Mouse (Mus musculus): Measurements from ENCODE around the gene Thtpa. TPM values are rescaled to one million over a fixed set of nuclear protein-coding genes. Genes with fewer than 3 reads are reported as not detected.

The Thtpa gene
- polyA plus RNA-seq, 1 experiment: 4.9 TPM

GRCm38 (mm10) chr14:55097646-55098045 lies 3.1 kb downstream of the Thtpa start:
- Histone ChIP-seq H3K27me3 (ENCODE audit: control insufficient read depth, insufficient read depth, low read length) (no peaks in the 10 kb centered on the region), H3K4me1 (ENCODE audit: control insufficient read depth, insufficient read depth, low read length) (peaks cover 7% of the 10 kb centered on the region), H3K27ac (ENCODE audit: control insufficient read depth, insufficient read depth, low read depth, low read length) (no peak overlapping the region), H3K36me3 (ENCODE audit: control insufficient read depth, insufficient read depth, low read length) (no peaks in the 10 kb centered on the region), H3K4me3 (ENCODE audit: control insufficient read depth, low read depth, low read length) (no peak overlapping the region)
- no peak for TF ChIP-seq CTCF (IDR thresholded peaks at IDR 0.05; ENCODE audit: control insufficient read depth, insufficient read depth, insufficient replicate concordance, low read depth, low read length)
- no peak for TF ChIP-seq POLR2A (IDR thresholded peaks at IDR 0.05; ENCODE audit: control insufficient read depth, low read depth, low read length)

GRCm38 (mm10) chr14:55098067-55098466 lies 3.5 kb downstream of the Thtpa start:
- no peak overlapping the region for H3K27ac ChIP-seq (ENCODE audit: control insufficient read depth, insufficient read depth, low read depth, low read length)
- no peak for TF ChIP-seq POLR2A (IDR thresholded peaks at IDR 0.05; ENCODE audit: control insufficient read depth, low read depth, low read length)
- TF ChIP-seq CTCF (IDR thresholded peaks at IDR 0.05; ENCODE audit: control insufficient read depth, insufficient read depth, insufficient replicate concordance, low read depth, low read length): no peak
- peaks cover 7% of the 10 kb centered on the region for H3K4me1 ChIP-seq (ENCODE audit: control insufficient read depth, insufficient read depth, low read length)
- H3K36me3 ChIP-seq (ENCODE audit: control insufficient read depth, insufficient read depth, low read length): no peaks in the 10 kb centered on the region
- no peaks in the 10 kb centered on the region for H3K27me3 ChIP-seq (ENCODE audit: control insufficient read depth, insufficient read depth, low read length)
- H3K4me3 ChIP-seq (ENCODE audit: control insufficient read depth, low read depth, low read length): no peak overlapping the region

GRCm38 (mm10) chr14:55101592-55101991 lies 7.0 kb downstream of the Thtpa start:
- Histone ChIP-seq H3K36me3 (ENCODE audit: control insufficient read depth, insufficient read depth, low read length) (no peaks in the 10 kb centered on the region), H3K4me3 (ENCODE audit: control insufficient read depth, low read depth, low read length) (no peak overlapping the region), H3K27me3 (ENCODE audit: control insufficient read depth, insufficient read depth, low read length) (no peaks in the 10 kb centered on the region), H3K27ac (ENCODE audit: control insufficient read depth, insufficient read depth, low read depth, low read length) (no peak overlapping the region), H3K4me1 (ENCODE audit: control insufficient read depth, insufficient read depth, low read length) (peaks cover 17% of the 10 kb centered on the region)
- TF ChIP-seq POLR2A (IDR thresholded peaks at IDR 0.05; ENCODE audit: control insufficient read depth, low read depth, low read length) (no peak), CTCF (IDR thresholded peaks at IDR 0.05; ENCODE audit: control insufficient read depth, insufficient read depth, insufficient replicate concordance, low read depth, low read length) (no peak)

- Histone ChIP-seq H3K27me3 (ENCODE audit: control insufficient read depth, insufficient read depth, low read length) (no peaks in the 10 kb centered on the region), H3K36me3 (ENCODE audit: control insufficient read depth, insufficient read depth, low read length) (no peaks in the 10 kb centered on the region), H3K27ac (ENCODE audit: control insufficient read depth, insufficient read depth, low read depth, low read length) (no peak overlapping the region), H3K4me3 (ENCODE audit: control insufficient read depth, low read depth, low read length) (no peak overlapping the region), H3K4me1 (ENCODE audit: control insufficient read depth, insufficient read depth, low read length) (peaks cover 21% of the 10 kb centered on the region)
- TF ChIP-seq POLR2A (IDR thresholded peaks at IDR 0.05; ENCODE audit: control insufficient read depth, low read depth, low read length) (no peak), CTCF (IDR thresholded peaks at IDR 0.05; ENCODE audit: control insufficient read depth, insufficient read depth, insufficient replicate concordance, low read depth, low read length) (no peak)
These were observed 7.7 kb downstream of the Thtpa start for GRCm38 (mm10) chr14:55102253-55102785.

GRCm38 (mm10) chr14:55104365-55104764 lies 9.8 kb downstream of the Thtpa start:
- H3K4me1 ChIP-seq (ENCODE audit: control insufficient read depth, insufficient read depth, low read length): peaks cover 31% of the 10 kb centered on the region
- no peak overlapping the region for H3K4me3 ChIP-seq (ENCODE audit: control insufficient read depth, low read depth, low read length)
- no peaks in the 10 kb centered on the region for H3K27me3 ChIP-seq (ENCODE audit: control insufficient read depth, insufficient read depth, low read length)
- TF ChIP-seq CTCF (IDR thresholded peaks at IDR 0.05; ENCODE audit: control insufficient read depth, insufficient read depth, insufficient replicate concordance, low read depth, low read length): no peak
- H3K36me3 ChIP-seq (ENCODE audit: control insufficient read depth, insufficient read depth, low read length): no peaks in the 10 kb centered on the region
- H3K27ac ChIP-seq (ENCODE audit: control insufficient read depth, insufficient read depth, low read depth, low read length): no peak overlapping the region

GRCm38 (mm10) chr14:55105386-55105785 lies 10.8 kb downstream of the Thtpa start:
- Histone ChIP-seq H3K27ac (ENCODE audit: control insufficient read depth, insufficient read depth, low read depth, low read length) (no peak overlapping the region), H3K4me1 (ENCODE audit: control insufficient read depth, insufficient read depth, low read length) (peaks cover 31% of the 10 kb centered on the region), H3K36me3 (ENCODE audit: control insufficient read depth, insufficient read depth, low read length) (no peaks in the 10 kb centered on the region), H3K4me3 (ENCODE audit: control insufficient read depth, low read depth, low read length) (no peak overlapping the region), H3K27me3 (ENCODE audit: control insufficient read depth, insufficient read depth, low read length) (no peaks in the 10 kb centered on the region)
- no peak for TF ChIP-seq POLR2A (IDR thresholded peaks at IDR 0.05; ENCODE audit: control insufficient read depth, low read depth, low read length)

- Histone ChIP-seq H3K27me3 (ENCODE audit: control insufficient read depth, insufficient read depth, low read length) (no peaks in the 10 kb centered on the region), H3K27ac (ENCODE audit: control insufficient read depth, insufficient read depth, low read depth, low read length) (no peak within 1 kb of the TSS), H3K4me3 (ENCODE audit: control insufficient read depth, low read depth, low read length) (peak within 1 kb of the TSS; percentile 68), H3K4me1 (ENCODE audit: control insufficient read depth, insufficient read depth, low read length) (peaks cover 31% of the 10 kb centered on the region), H3K36me3 (ENCODE audit: control insufficient read depth, insufficient read depth, low read length) (no peaks in the 10 kb centered on the region)
- TF ChIP-seq POLR2A (IDR thresholded peaks at IDR 0.05; ENCODE audit: control insufficient read depth, low read depth, low read length) (peak; percentile 63; the same call in 1 of the 2 replicates), CTCF (IDR thresholded peaks at IDR 0.05; ENCODE audit: control insufficient read depth, insufficient read depth, insufficient replicate concordance, low read depth, low read length) (no peak)
These were observed 11.5 kb downstream of the Thtpa start, which contains the start of gene Ap1g2 for GRCm38 (mm10) chr14:55105836-55106809. Gene Ap1g2, minus strand, starts transcription at chr14:55106593.

Data from testis, adult 2 months (tissue).